Mouse (Mus musculus): ENCODE results near the gene Srrt. TPM values are rescaled to one million over a fixed set of nuclear protein-coding genes. Genes with fewer than 3 reads are reported as not detected.

Srrt gene
- polyA plus RNA-seq, 1 experiment from 2014 or later, result 122 TPM

DNA sequence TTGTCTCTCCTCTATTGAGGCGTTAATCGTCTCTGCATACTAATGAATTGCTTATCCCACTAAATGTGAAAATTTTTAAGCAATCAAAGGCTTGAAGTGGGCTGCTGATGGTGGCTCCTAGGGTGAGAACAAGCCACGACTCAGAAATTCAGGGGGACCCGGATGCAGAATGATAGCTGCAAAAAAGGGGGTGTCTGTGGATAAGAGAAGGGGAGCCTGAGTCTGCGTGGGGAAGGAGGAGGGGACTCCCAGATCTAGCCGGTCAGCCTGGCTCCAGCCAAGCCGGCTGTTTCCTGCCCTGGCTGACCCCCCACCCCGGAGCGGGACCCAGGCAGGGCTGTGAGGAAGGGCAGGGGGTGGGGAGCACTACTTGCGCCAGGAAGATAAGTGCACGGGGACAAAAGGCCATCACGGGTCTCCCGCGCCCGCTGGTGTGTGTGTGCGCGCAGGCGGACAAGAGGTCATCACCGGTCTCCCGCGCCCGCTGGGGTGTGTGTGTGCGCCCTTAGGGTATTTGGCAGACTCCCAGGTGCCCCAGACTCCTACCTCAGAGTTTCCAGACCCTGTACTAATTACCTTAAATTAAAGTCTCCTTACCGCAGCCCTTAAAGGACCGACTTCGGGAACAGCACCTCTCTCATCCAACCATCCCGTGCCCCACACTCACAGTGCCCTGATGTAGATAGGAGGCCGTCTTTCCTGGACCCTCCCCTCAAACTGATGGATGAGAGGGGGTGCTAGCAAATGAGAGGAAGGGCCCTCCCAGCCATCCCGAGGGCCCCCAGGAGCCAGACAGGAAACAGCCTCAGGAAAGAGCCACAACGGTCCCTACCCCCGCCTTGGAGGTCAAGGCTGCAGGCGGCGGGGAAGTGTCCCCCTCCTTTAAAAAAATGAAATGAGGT lies 41.3 kb upstream of the Srrt start:
- 2% methylated on average over 33 of the region's 33 CpGs for WGBS
- H3K36me3 ChIP-seq (ENCODE audit: control insufficient read depth, insufficient read depth, low read length), result peaks cover 3% of the 10 kb centered on the region
- peak overlapping the region; percentile 97 for H3K4me2 ChIP-seq (ENCODE audit: low read length)
- no peaks in the 10 kb centered on the region for H3K9me3 ChIP-seq (ENCODE audit: control insufficient read depth, low read length)
- no peaks in the 10 kb centered on the region for H3K27me3 ChIP-seq (replicated peaks; ENCODE audit: control insufficient read depth, insufficient read depth, low read length)
- peak overlapping the region; percentile 57 for H3K9ac ChIP-seq (ENCODE audit: low read length)
- DNase-seq (ENCODE audit: low spot score), result peak; percentile 68
- no peak; the same call in 1 of the 2 replicates for ATAC-seq (replicated peaks; ENCODE audit: low FRiP score, low TSS enrichment, low read depth)
- peaks cover 22% of the 10 kb centered on the region for H3K4me1 ChIP-seq (replicated peaks; ENCODE audit: control insufficient read depth, insufficient read depth, low read length)
- peak overlapping the region; percentile 66 for H3K27ac ChIP-seq (ENCODE audit: low read depth)
- peak overlapping the region; percentile 88 for H3K4me3 ChIP-seq (ENCODE audit: low read depth, low read length)

DNA sequence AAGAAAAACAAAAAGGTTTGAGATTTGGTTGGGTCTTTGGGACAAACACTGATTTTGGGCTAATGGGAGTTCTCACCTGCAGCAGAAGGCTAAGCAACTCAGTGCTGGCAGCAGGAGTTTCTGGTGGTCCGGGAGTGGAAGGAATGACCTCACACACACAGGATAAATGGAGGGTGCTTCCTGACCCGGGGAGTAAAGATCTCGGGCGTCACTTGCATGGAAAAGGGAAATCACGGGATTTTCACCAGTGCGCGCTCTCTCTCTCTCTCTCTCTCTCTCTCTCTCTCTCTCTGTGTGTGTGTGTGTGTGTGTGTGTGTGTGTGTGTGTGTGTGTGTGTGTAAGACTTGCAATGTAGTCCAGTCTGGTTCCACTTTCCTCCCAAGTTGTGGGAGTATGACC lies 40.4 kb upstream of the Srrt start:
- Histone ChIP-seq H3K9ac (ENCODE audit: low read length) (no peak overlapping the region), H3K4me1 (replicated peaks; ENCODE audit: control insufficient read depth, insufficient read depth, low read length) (peaks cover 20% of the 10 kb centered on the region), H3K4me2 (ENCODE audit: low read length) (peak overlapping the region; percentile 97), H3K9me3 (ENCODE audit: control insufficient read depth, low read length) (no peaks in the 10 kb centered on the region), H3K4me3 (ENCODE audit: low read depth, low read length) (no peak overlapping the region), H3K27ac (ENCODE audit: low read depth) (no peak overlapping the region), H3K36me3 (ENCODE audit: control insufficient read depth, insufficient read depth, low read length) (no peaks in the 10 kb centered on the region), H3K27me3 (replicated peaks; ENCODE audit: control insufficient read depth, insufficient read depth, low read length) (no peaks in the 10 kb centered on the region)
- 28% methylated on average over 7 of the region's 7 CpGs for WGBS
- no peak for ATAC-seq (replicated peaks; ENCODE audit: low FRiP score, low TSS enrichment, low read depth)
- DNase-seq (ENCODE audit: low spot score), result no peak

DNA sequence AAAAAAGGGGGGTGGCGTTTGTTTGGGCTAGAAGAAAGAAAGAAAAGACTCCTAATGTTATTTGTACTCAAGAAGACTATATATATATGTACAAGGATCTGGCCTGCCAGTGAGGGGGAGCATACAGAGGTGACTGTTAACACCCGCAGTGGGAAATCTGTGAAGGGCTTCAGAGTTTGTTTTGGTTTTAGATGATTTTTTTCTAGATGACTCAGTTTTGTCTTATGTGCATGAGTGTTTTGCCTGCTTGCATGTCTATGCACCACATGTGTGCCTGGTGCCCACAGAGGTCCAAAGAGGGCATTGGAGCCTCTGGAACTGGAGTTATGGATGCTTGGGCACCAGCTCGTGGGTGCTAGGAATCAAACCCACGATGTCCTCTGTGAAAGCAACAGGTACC lies 39.5 kb upstream of the Srrt start:
- 76% methylated on average over 4 of the region's 4 CpGs for WGBS
- Histone ChIP-seq H3K36me3 (ENCODE audit: control insufficient read depth, insufficient read depth, low read length) (no peaks in the 10 kb centered on the region), H3K27ac (ENCODE audit: low read depth) (peak overlapping the region; percentile 70; the same call in 1 of the 2 replicates), H3K9me3 (ENCODE audit: control insufficient read depth, low read length) (no peaks in the 10 kb centered on the region), H3K4me2 (ENCODE audit: low read length) (no peak overlapping the region), H3K4me1 (replicated peaks; ENCODE audit: control insufficient read depth, insufficient read depth, low read length) (peaks cover 12% of the 10 kb centered on the region), H3K4me3 (ENCODE audit: low read depth, low read length) (no peak overlapping the region), H3K9ac (ENCODE audit: low read length) (no peak overlapping the region), H3K27me3 (replicated peaks; ENCODE audit: control insufficient read depth, insufficient read depth, low read length) (no peaks in the 10 kb centered on the region)
- no peak for DNase-seq (ENCODE audit: low spot score)
- ATAC-seq (replicated peaks; ENCODE audit: low FRiP score, low TSS enrichment, low read depth), result no peak

DNA sequence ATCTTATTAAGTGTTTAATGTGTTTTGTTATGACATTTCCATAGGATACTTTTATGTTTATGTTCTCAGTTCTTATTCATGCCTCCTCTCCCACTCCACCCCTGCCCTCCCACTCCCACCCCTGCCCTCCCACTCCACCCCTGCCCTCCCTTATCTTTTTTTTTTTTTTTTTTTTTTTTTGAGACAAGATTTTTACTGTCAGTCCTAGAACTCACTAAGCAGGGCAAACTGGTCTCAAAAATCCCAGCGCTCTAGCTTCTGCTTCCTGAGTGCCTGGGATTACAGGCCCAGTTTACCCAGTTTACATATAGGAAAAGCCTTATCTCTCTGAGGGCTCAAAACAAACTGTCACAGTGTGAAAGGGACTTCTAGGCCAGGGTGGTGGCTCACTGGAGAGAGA lies 38.9 kb upstream of the Srrt start:
- no peak for DNase-seq (ENCODE audit: low spot score)
- H3K4me1 ChIP-seq (replicated peaks; ENCODE audit: control insufficient read depth, insufficient read depth, low read length), result peaks cover 12% of the 10 kb centered on the region
- no peaks in the 10 kb centered on the region for H3K36me3 ChIP-seq (ENCODE audit: control insufficient read depth, insufficient read depth, low read length)
- H3K27ac ChIP-seq (ENCODE audit: low read depth), result peak overlapping the region; percentile 70; the same call in 1 of the 2 replicates
- no peaks in the 10 kb centered on the region for H3K27me3 ChIP-seq (replicated peaks; ENCODE audit: control insufficient read depth, insufficient read depth, low read length)
- peak overlapping the region; percentile 36 for H3K4me2 ChIP-seq (ENCODE audit: low read length)
- peak overlapping the region; percentile 6; the same call in 1 of the 2 replicates for H3K4me3 ChIP-seq (ENCODE audit: low read depth, low read length)
- H3K9ac ChIP-seq (ENCODE audit: low read length), result no peak overlapping the region
- no peaks in the 10 kb centered on the region for H3K9me3 ChIP-seq (ENCODE audit: control insufficient read depth, low read length)
- no peak for ATAC-seq (replicated peaks; ENCODE audit: low FRiP score, low TSS enrichment, low read depth)
- WGBS, result 44% methylated on average over 1 of the region's 1 CpGs

DNA sequence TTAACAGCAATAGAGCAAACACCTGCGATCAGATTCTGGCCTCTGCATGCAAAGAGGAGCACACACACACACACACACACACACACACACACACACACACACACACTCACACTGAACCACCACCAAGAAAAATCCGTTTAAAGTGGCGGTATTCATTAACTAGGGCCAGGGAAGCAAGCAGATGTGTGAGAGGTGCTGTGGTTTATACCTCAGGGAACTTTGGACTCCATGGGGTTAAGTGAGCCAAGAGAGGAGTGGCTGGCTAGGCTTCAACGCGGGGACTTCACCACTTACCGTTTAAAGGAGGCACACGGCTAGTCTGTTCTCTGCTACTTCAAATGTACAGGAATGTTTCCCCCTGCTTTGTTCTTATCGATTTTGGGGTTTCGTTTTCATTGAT lies 38.3 kb upstream of the Srrt start:
- Histone ChIP-seq H3K9ac (ENCODE audit: low read length) (no peak overlapping the region), H3K9me3 (ENCODE audit: control insufficient read depth, low read length) (no peaks in the 10 kb centered on the region), H3K36me3 (ENCODE audit: control insufficient read depth, insufficient read depth, low read length) (no peaks in the 10 kb centered on the region), H3K27ac (ENCODE audit: low read depth) (peak overlapping the region; percentile 70; the same call in 1 of the 2 replicates), H3K4me1 (replicated peaks; ENCODE audit: control insufficient read depth, insufficient read depth, low read length) (peaks cover 12% of the 10 kb centered on the region), H3K27me3 (replicated peaks; ENCODE audit: control insufficient read depth, insufficient read depth, low read length) (no peaks in the 10 kb centered on the region), H3K4me3 (ENCODE audit: low read depth, low read length) (peak overlapping the region; percentile 6; the same call in 1 of the 2 replicates), H3K4me2 (ENCODE audit: low read length) (peak overlapping the region; percentile 36)
- WGBS, result 15% methylated on average over 9 of the region's 9 CpGs
- ATAC-seq (replicated peaks; ENCODE audit: low FRiP score, low TSS enrichment, low read depth) (peak; percentile 42; the same call in 1 of the 2 replicates), DNase-seq (ENCODE audit: low spot score) (no peak)

DNA sequence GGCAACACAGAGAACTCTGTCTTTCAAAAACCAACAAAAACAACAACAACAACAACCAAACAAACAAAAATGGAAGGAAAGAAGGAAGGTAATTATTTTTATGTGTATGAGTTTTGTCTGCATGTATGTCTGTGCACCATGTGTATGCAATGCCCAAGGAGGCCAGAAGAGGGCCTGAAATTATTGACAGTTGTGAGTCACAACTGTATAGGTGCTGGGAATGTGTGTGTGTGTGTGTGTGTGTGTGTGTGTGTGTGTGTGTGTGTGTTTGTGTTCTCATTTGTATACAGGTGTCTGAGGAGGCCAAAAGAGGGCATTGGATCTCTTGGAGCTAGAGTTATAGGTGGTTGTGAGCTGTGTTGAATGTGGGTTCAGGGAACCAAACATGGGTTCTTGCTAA lies 36.4 kb upstream of the Srrt start:
- H3K4me3 ChIP-seq (ENCODE audit: low read depth, low read length), result no peak overlapping the region
- H3K9me3 ChIP-seq (ENCODE audit: control insufficient read depth, low read length), result no peaks in the 10 kb centered on the region
- no peak overlapping the region for H3K4me2 ChIP-seq (ENCODE audit: low read length)
- peaks cover 19% of the 10 kb centered on the region for H3K4me1 ChIP-seq (replicated peaks; ENCODE audit: control insufficient read depth, insufficient read depth, low read length)
- H3K36me3 ChIP-seq (ENCODE audit: control insufficient read depth, insufficient read depth, low read length), result no peaks in the 10 kb centered on the region
- H3K27me3 ChIP-seq (replicated peaks; ENCODE audit: control insufficient read depth, insufficient read depth, low read length), result no peaks in the 10 kb centered on the region
- no peak overlapping the region for H3K9ac ChIP-seq (ENCODE audit: low read length)
- DNase-seq (ENCODE audit: low spot score) (no peak), ATAC-seq (replicated peaks; ENCODE audit: low FRiP score, low TSS enrichment, low read depth) (no peak)
- no peak overlapping the region for H3K27ac ChIP-seq (ENCODE audit: low read depth)

DNA sequence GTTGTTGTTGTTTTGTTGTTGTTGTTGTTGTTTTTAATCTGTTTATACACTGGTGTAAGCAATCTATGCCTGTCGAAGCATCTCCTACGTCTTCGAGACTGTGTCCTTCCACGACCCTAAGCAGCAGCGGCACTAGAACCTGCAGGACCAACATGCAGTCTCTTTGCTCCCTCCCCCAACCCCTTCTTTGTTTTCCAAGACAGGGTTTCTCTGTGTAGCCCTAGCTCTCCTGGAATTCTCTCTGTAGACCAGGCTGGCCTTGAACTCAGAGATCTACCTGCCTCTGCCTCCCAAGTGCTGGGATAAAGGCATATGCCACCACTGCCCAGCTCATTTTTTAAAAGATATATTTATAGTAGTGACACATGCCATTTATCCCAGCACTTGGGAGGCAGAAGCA lies 35.9 kb upstream of the Srrt start:
- DNase-seq (ENCODE audit: low spot score), result no peak
- H3K27ac ChIP-seq (ENCODE audit: low read depth), result no peak overlapping the region
- H3K4me2 ChIP-seq (ENCODE audit: low read length), result no peak overlapping the region
- H3K4me3 ChIP-seq (ENCODE audit: low read depth, low read length), result no peak overlapping the region
- H3K9ac ChIP-seq (ENCODE audit: low read length), result no peak overlapping the region
- no peaks in the 10 kb centered on the region for H3K9me3 ChIP-seq (ENCODE audit: control insufficient read depth, low read length)
- H3K36me3 ChIP-seq (ENCODE audit: control insufficient read depth, insufficient read depth, low read length), result no peaks in the 10 kb centered on the region
- WGBS, result 94% methylated on average over 5 of the region's 5 CpGs
- ATAC-seq (replicated peaks; ENCODE audit: low FRiP score, low TSS enrichment, low read depth), result no peak
- peaks cover 19% of the 10 kb centered on the region for H3K4me1 ChIP-seq (replicated peaks; ENCODE audit: control insufficient read depth, insufficient read depth, low read length)
- H3K27me3 ChIP-seq (replicated peaks; ENCODE audit: control insufficient read depth, insufficient read depth, low read length), result no peaks in the 10 kb centered on the region

DNA sequence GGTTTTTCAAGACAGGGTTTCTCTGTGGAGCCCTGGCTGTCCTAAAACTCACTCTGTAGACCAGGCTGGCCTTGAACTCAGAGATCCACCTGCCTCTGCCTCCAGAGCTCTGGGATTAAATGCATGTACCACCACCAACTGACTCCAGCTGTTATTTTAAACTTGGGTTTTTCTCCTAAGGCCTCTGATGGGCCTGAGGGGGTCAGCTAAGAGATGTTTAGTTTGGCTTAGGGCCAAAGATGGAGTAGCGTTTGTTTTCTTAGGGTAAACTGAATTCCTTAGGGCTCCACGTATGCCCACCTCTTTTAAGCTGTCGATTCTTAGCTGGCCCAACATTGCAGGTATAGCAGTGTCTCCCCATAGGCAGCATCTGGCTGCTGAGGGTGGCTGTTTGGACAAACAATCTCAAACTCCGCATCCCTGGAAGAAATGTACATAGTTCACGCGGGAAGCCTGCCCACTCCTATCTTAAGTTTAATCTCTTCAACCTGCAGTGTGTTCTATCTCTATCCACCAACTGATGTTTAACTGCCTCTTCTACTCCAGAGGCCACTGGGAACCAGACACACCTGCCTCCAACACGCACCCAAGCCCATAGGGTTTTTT lies 35.0 kb upstream of the Srrt start:
- ATAC-seq (replicated peaks; ENCODE audit: low FRiP score, low TSS enrichment, low read depth) (no peak), DNase-seq (ENCODE audit: low spot score) (no peak)
- H3K27ac ChIP-seq (ENCODE audit: low read depth), result no peak overlapping the region
- H3K4me3 ChIP-seq (ENCODE audit: low read depth, low read length), result no peak overlapping the region
- no peaks in the 10 kb centered on the region for H3K9me3 ChIP-seq (ENCODE audit: control insufficient read depth, low read length)
- no peaks in the 10 kb centered on the region for H3K27me3 ChIP-seq (replicated peaks; ENCODE audit: control insufficient read depth, insufficient read depth, low read length)
- H3K9ac ChIP-seq (ENCODE audit: low read length), result no peak overlapping the region
- H3K36me3 ChIP-seq (ENCODE audit: control insufficient read depth, insufficient read depth, low read length), result no peaks in the 10 kb centered on the region
- peaks cover 19% of the 10 kb centered on the region for H3K4me1 ChIP-seq (replicated peaks; ENCODE audit: control insufficient read depth, insufficient read depth, low read length)
- no peak overlapping the region for H3K4me2 ChIP-seq (ENCODE audit: low read length)
- WGBS, result 43% methylated on average over 7 of the region's 7 CpGs
